Mouse (Mus musculus) cerebellum, adult (tissue): Measurements from ENCODE around the gene Tpst2.
"Not testable (repeated sequence)": the region's sequence is repeated elsewhere in the genome, so short reads cannot be mapped to it uniquely, and the experiment has no call there.

Experiments
- ATAC-seq: cut with Nextera tagmentation; 2 replicates; pipeline ENCODE4 v1.9.2; 2017; ENCODE audit warnings: mild to moderate bottlenecking, moderate library complexity, mixed read lengths; ENCODE audit not compliant: insufficient number of reproducible peaks, low FRiP score, low TSS enrichment

The Tpst2 gene

GRCm38 (mm10) chr5:112295162-112295561 lies 18.7 kb downstream of the Tpst2 start:
- ATAC-seq = no peak

- ATAC-seq = no peak
Observed at GRCm38 (mm10) chr5:112295564-112295963, 19.1 kb downstream of the Tpst2 start.

- no peak for ATAC-seq
Observed at GRCm38 (mm10) chr5:112296404-112297181, 20.1 kb downstream of the Tpst2 start.

- no peak for ATAC-seq
Observed at GRCm38 (mm10) chr5:112297257-112297656, 20.8 kb downstream of the Tpst2 start.

GRCm38 (mm10) chr5:112298226-112298988 lies 21.9 kb downstream of the Tpst2 start:
- peak; percentile 38; the same call in 1 of the 2 replicates for ATAC-seq

GRCm38 (mm10) chr5:112299399-112299798 lies 22.9 kb downstream of the Tpst2 start:
- no peak for ATAC-seq

- no peak for ATAC-seq
Observed at GRCm38 (mm10) chr5:112300112-112300511, 23.6 kb downstream of the Tpst2 start.

- no peak for ATAC-seq
Observed at GRCm38 (mm10) chr5:112300721-112301308, 24.3 kb downstream of the Tpst2 start.

GRCm38 (mm10) chr5:112301694-112302093 lies 25.2 kb downstream of the Tpst2 start:
- no peak for ATAC-seq

- ATAC-seq = no peak
Observed at GRCm38 (mm10) chr5:112302310-112302709, 25.8 kb downstream of the Tpst2 start.

GRCm38 (mm10) chr5:112305842-112306241 lies 29.4 kb downstream of the Tpst2 start:
- ATAC-seq = no peak

- no peak for ATAC-seq
Observed at GRCm38 (mm10) chr5:112313222-112313885, 36.9 kb downstream of the Tpst2 start.

GRCm38 (mm10) chr5:112316468-112316867 lies 40.0 kb downstream of the Tpst2 start:
- ATAC-seq = no peak

- ATAC-seq = no peak
Observed at GRCm38 (mm10) chr5:112317328-112317727, 40.8 kb downstream of the Tpst2 start.

- not testable (repeated sequence) for ATAC-seq
Observed at GRCm38 (mm10) chr5:112319343-112319742, 42.9 kb downstream of the Tpst2 start.

GRCm38 (mm10) chr5:112320379-112320778 lies 43.9 kb downstream of the Tpst2 start:
- ATAC-seq = no peak

- peak; percentile 52 for ATAC-seq
Observed at GRCm38 (mm10) chr5:112320936-112321335, 44.4 kb downstream of the Tpst2 start.

- ATAC-seq = no peak
Observed at GRCm38 (mm10) chr5:112321376-112321775, 44.9 kb downstream of the Tpst2 start.

- no peak for ATAC-seq
Observed at GRCm38 (mm10) chr5:112323246-112323645, 46.8 kb downstream of the Tpst2 start.

- no peak for ATAC-seq
Observed at GRCm38 (mm10) chr5:112324637-112325545, 48.4 kb downstream of the Tpst2 start.
